ENCODE assay signal across 10 mouse cellular contexts in the genomic region with DNA sequence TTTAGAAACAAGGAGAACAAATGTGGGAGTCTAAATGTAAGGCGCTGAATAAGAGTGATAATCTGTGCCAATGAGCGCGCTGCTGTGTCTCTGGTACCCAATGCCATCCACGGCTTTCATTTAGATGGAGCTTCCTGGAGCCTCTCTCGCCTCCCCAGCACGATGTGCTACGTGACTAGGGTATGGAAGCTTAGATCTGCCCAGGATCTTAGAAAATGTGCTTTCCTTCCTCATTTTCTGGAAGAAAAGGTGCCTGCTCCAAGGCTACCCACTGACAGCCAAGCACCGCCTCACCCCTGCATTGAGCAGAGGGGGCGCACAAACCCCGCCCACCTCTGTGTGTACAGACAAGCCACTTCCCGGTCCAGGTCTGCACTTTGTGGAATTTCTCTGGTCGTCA. TPM values are rescaled to one million over a fixed set of nuclear protein-coding genes. Genes with fewer than 3 reads are reported as not detected.
DNase-seq lines count a peak whose midpoint lies in the region; ATAC-seq and TF ChIP-seq lines count a peak whose summit lies in the region.
"Had no signal": no experiment of that assay in that cellular context is flagged by ENCODE, and none has a peak within 500 bp of the region (broad histone marks: within the 10 kb centered on the region; RNA-seq: fewer than 3 reads in every experiment).

No protein-coding gene starts in this region.

- no peak overlapping the region for H3K4me2 ChIP-seq in hindbrain, embryonic 16.5 days (ENCODE audit: low read length)
- no peak overlapping the region for H3K4me2 ChIP-seq in hindbrain, embryonic 14.5 days (replicated peaks)
- H3K4me2 ChIP-seq: heart, embryonic 12.5 days; midbrain, embryonic 12.5 days had no signal

- WGBS in hindbrain, embryonic 16.5 days = 66% methylated on average over 12 of the region's 12 CpGs
- WGBS in hindbrain, embryonic 14.5 days = 71% methylated on average over 12 of the region's 12 CpGs

- no peaks in the 10 kb centered on the region for H3K36me3 ChIP-seq in hindbrain, embryonic 16.5 days (ENCODE audit: control insufficient read depth, insufficient read depth, low read length)
- H3K36me3 ChIP-seq in hindbrain, embryonic 14.5 days (replicated peaks; ENCODE audit: control insufficient read depth, insufficient read depth) = no peaks in the 10 kb centered on the region
- H3K36me3 ChIP-seq: heart, embryonic 12.5 days; midbrain, embryonic 12.5 days had no signal

- no peak overlapping the region; the same call in 1 of the 2 replicates for H3K9ac ChIP-seq in hindbrain, embryonic 16.5 days (ENCODE audit: low read depth, low read length)
- no peak overlapping the region for H3K9ac ChIP-seq in hindbrain, embryonic 14.5 days
- H3K9ac ChIP-seq: heart, embryonic 12.5 days; liver, embryonic 14.5 days; midbrain, embryonic 12.5 days had no signal

- intact Hi-C loops in gastrocnemius, postnatal 14 days (cut with DNase I; ENCODE audit: low total_unique reads) = no loop called here

- 0 out of 2 replicates have a peak, but pooled peaks cover under 1% of the 10 kb centered on the region for H3K27me3 ChIP-seq in hindbrain, embryonic 16.5 days (replicated peaks; ENCODE audit: control insufficient read depth, insufficient read depth, low read length)
- peaks cover 5% of the 10 kb centered on the region for H3K27me3 ChIP-seq in hindbrain, embryonic 14.5 days (ENCODE audit: control insufficient read depth, insufficient read depth, low read length)

- TF ChIP-seq CTCF in cortical plate, adult 2 months (IDR thresholded peaks at IDR 0.05; ENCODE audit: extremely low read depth, insufficient read depth, low read length) = no peak

- peak overlapping the region; percentile 51; the same call in 1 of the 2 replicates for H3K27ac ChIP-seq in hindbrain, embryonic 16.5 days (ENCODE audit: low read depth, low read length)
- no peak overlapping the region for H3K27ac ChIP-seq in hindbrain, embryonic 14.5 days
- H3K27ac ChIP-seq in cortical plate, adult 2 months (ENCODE audit: insufficient read depth, low read length) = peak overlapping the region; percentile 97
- H3K27ac ChIP-seq: liver, embryonic 14.5 days; midbrain, embryonic 12.5 days had no signal

- no peak overlapping the region for H3K4me3 ChIP-seq in hindbrain, embryonic 16.5 days (ENCODE audit: low read length)
- no peak overlapping the region for H3K4me3 ChIP-seq in hindbrain, embryonic 14.5 days (replicated peaks; ENCODE audit: low read length)
- no peak overlapping the region for H3K4me3 ChIP-seq in cortical plate, adult 2 months (ENCODE audit: insufficient read depth, low read length)
- H3K4me3 ChIP-seq: heart, embryonic 12.5 days; midbrain, embryonic 12.5 days had no signal

- no peaks in the 10 kb centered on the region for H3K4me1 ChIP-seq in hindbrain, embryonic 16.5 days (ENCODE audit: control insufficient read depth, insufficient read depth, low read depth, low read length)
- no peaks in the 10 kb centered on the region for H3K4me1 ChIP-seq in hindbrain, embryonic 14.5 days (replicated peaks; ENCODE audit: control insufficient read depth, insufficient read depth, low read length)
- H3K4me1 ChIP-seq in cortical plate, adult 2 months (ENCODE audit: control insufficient read depth, insufficient read depth, low read length) = peaks cover 8% of the 10 kb centered on the region; the same call in 1 of the 2 replicates
- H3K4me1 ChIP-seq: heart, embryonic 12.5 days; midbrain, embryonic 12.5 days had no signal

- DNase-seq in hindbrain, embryonic 14.5 days (ENCODE audit: low spot score) = no peak
- DNase-seq in layer of hippocampus, adult 9-11 months = peak; percentile 88
- DNase-seq in right cerebral cortex, adult 18-20 months = peak; percentile 91
- DNase-seq in urinary bladder, postnatal 25 days (ENCODE audit: low spot score) = no peak
- no peak for DNase-seq in gastrocnemius, postnatal 14 days

- no peaks in the 10 kb centered on the region for H3K9me3 ChIP-seq in hindbrain, embryonic 16.5 days (ENCODE audit: control insufficient read depth, low read length)
- H3K9me3 ChIP-seq in hindbrain, embryonic 14.5 days (ENCODE audit: control insufficient read depth, low read length) = no peaks in the 10 kb centered on the region
- H3K9me3 ChIP-seq: heart, embryonic 12.5 days; midbrain, embryonic 12.5 days had no signal

- peak; percentile 45; the same call in 1 of the 2 replicates for ATAC-seq in hindbrain, embryonic 16.5 days
- no peak for ATAC-seq in hindbrain, embryonic 14.5 days (ENCODE audit: low FRiP score)

- TF ChIP-seq POLR2A in cortical plate, adult 2 months (IDR thresholded peaks at IDR 0.05; ENCODE audit: extremely low read depth, insufficient read depth, low read length) = peak; percentile 62; the same call in 1 of the 2 replicates

RNA-seq across cellular contexts. Expression of a gene that starts 6.0 kb away (rescaled TPM):
- polyA plus RNA-seq in hindbrain, embryonic 16.5 days (2015; fragmentation: Nextera tagmentation; extraction: Ambion mirVana) = 3.1 and 3.2 TPM in 2 replicates
- polyA plus RNA-seq in hindbrain, embryonic 14.5 days (2014; fragmentation: Nextera tagmentation; extraction: Ambion mirVana) = 2.5 and 3.4 TPM in 2 replicates
- 142 and 171 TPM in 2 replicates for polyA plus RNA-seq in cortical plate, adult 2 months (2012; rRNA removed)
- under 1 TPM; 0.25 to 0.35 TPM for total RNA-seq in gastrocnemius, postnatal 14 days (2021)

Comparison
In these comparisons a context has a peak if more than half of its experiments do, and no peak if none do; other contexts are left out.
1. DNase-seq: peak in layer of hippocampus, adult 9-11 months (single experiment) and right cerebral cortex, adult 18-20 months (single experiment); none in hindbrain, embryonic 14.5 days (single experiment), urinary bladder, postnatal 25 days (single experiment) and gastrocnemius, postnatal 14 days (single experiment).
2. RNA of a gene that starts 6.0 kb away (polyA plus RNA-seq): 142 to 171 TPM in cortical plate, adult 2 months; 3.1 to 3.2 TPM in hindbrain, embryonic 16.5 days and 2.5 to 3.4 TPM in hindbrain, embryonic 14.5 days; every median in the first group is over 10 times any median in the second.